Mouse (Mus musculus): ENCODE results near the gene Il12a. TPM values are rescaled to one million over a fixed set of nuclear protein-coding genes. Genes with fewer than 3 reads are reported as not detected.
A peak's percentile ranks its signal among the peaks of the same experiment; 100 is the strongest.
"Not testable (repeated sequence)": the region's sequence is repeated elsewhere in the genome, so short reads cannot be mapped to it uniquely, and the experiment has no call there.

Gene Il12a
- polyA plus RNA-seq, 1 experiment, result 7.3 TPM

DNA sequence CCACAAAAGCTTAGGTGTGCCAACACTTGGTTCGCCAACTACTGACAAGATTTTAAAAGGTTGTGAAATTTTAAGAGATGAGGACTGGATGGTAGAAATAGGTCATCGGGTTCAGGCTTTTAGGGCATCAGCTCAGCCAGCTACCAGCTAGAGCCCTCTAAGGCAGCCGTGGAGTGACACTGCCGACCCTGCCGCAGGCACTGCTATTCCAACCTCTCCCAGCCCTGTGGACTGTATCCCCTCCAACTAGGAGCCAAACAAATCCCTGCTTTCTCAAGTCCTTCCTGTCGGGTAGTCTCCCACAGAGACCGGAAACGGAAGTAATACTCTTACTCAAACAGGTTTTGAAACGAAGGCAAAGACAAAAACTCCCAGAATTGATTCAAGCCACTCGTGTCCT lies 15.9 kb downstream of the Il12a start:
- H3K36me3 ChIP-seq (ENCODE audit: control insufficient read depth, insufficient read depth, low read length), result no peaks in the 10 kb centered on the region
- 69% methylated on average over 10 of the region's 10 CpGs for WGBS
- no peak overlapping the region for H3K4me3 ChIP-seq (ENCODE audit: extremely low read depth, insufficient read depth, insufficient read length)
- no peaks in the 10 kb centered on the region for H3K27me3 ChIP-seq (ENCODE audit: control insufficient read depth, insufficient read depth, low read length)
- no peak overlapping the region for H3K27ac ChIP-seq (ENCODE audit: insufficient read depth, low read length)
- H3K4me1 ChIP-seq (ENCODE audit: control insufficient read depth, insufficient read depth, insufficient read length), result peaks cover 16% of the 10 kb centered on the region
- no peak for TF ChIP-seq CTCF (IDR thresholded peaks at IDR 0.05; ENCODE audit: extremely low read depth, insufficient read depth, insufficient read length, insufficient replicate concordance)
- no peak for TF ChIP-seq POLR2A (IDR thresholded peaks at IDR 0.05; ENCODE audit: low read depth, low read length)
- DNase-seq (ENCODE audit: low read depth in 1 of 2, low spot score in 2 of 2), result no peak

DNA sequence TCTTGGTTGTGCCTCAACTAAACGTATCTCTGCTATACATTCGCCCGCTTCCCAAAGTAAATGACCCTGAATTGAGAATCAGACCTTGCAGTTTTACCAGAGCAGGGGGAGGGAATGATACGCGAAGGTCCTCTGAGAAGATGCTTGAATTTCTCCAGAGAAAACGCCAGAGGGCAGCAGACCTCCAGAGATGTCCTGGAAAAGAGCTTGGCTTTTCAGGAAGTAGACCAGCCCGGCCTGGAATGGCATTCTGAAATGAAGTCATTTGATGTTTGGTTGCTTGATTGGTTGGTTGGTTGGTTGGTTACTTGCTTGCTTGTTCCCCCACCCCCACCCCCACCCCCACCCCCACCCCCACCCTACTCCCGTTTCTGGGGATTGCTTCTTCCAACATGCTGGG lies 17.8 kb downstream of the Il12a start:
- H3K36me3 ChIP-seq (ENCODE audit: control insufficient read depth, insufficient read depth, low read length), result no peaks in the 10 kb centered on the region
- peaks cover 16% of the 10 kb centered on the region for H3K4me1 ChIP-seq (ENCODE audit: control insufficient read depth, insufficient read depth, insufficient read length)
- 64% methylated on average over 8 of the region's 8 CpGs for WGBS
- no peak for DNase-seq (ENCODE audit: low read depth in 1 of 2, low spot score in 2 of 2)
- no peaks in the 10 kb centered on the region for H3K27me3 ChIP-seq (ENCODE audit: control insufficient read depth, insufficient read depth, low read length)
- TF ChIP-seq CTCF (IDR thresholded peaks at IDR 0.05; ENCODE audit: extremely low read depth, insufficient read depth, insufficient read length, insufficient replicate concordance) (peak; percentile 24; the same call in 1 of the 2 replicates), POLR2A (IDR thresholded peaks at IDR 0.05; ENCODE audit: low read depth, low read length) (no peak)
- no peak overlapping the region for H3K4me3 ChIP-seq (ENCODE audit: extremely low read depth, insufficient read depth, insufficient read length)
- H3K27ac ChIP-seq (ENCODE audit: insufficient read depth, low read length), result no peak overlapping the region

DNA sequence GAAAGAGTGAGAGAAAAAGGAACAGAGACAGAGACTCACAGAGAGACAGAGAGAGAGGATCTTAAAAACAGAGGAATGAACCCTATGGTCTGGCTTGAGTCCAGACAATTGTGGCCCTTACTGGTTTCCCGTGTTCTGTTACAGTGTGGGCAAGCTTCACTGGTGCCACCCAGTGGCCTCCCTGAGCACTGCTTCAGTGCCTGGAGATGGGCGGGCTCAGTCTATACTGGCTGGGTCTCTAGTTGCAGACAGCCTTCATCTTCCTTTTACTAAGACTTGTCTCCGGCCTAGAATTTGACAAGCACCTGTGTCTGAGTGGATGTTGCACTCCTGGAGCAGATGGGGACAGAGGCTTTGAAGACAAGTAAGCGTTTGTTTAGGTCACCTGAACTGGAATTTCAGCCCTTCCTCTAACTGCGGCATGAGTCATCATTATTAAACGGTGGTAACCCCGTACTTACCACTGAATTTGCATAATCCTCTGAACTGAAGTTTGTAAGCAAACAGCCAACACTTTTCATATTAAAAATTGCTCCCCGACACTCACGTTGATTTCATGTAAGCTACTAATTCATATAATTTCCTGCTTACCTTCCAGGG lies 18.9 kb downstream of the Il12a start:
- Histone ChIP-seq H3K27me3 (ENCODE audit: control insufficient read depth, insufficient read depth, low read length) (no peaks in the 10 kb centered on the region), H3K4me1 (ENCODE audit: control insufficient read depth, insufficient read depth, insufficient read length) (peaks cover 16% of the 10 kb centered on the region), H3K4me3 (ENCODE audit: extremely low read depth, insufficient read depth, insufficient read length) (no peak overlapping the region), H3K36me3 (ENCODE audit: control insufficient read depth, insufficient read depth, low read length) (no peaks in the 10 kb centered on the region), H3K27ac (ENCODE audit: insufficient read depth, low read length) (no peak overlapping the region)
- DNase-seq (ENCODE audit: low read depth in 1 of 2, low spot score in 2 of 2), result peak; percentile 51 to 78
- 15% methylated on average over 9 of the region's 9 CpGs for WGBS
- TF ChIP-seq POLR2A (IDR thresholded peaks at IDR 0.05; ENCODE audit: low read depth, low read length), result no peak
- TF ChIP-seq CTCF (IDR thresholded peaks at IDR 0.05; ENCODE audit: extremely low read depth, insufficient read depth, insufficient read length, insufficient replicate concordance), result peak; percentile 91

DNA sequence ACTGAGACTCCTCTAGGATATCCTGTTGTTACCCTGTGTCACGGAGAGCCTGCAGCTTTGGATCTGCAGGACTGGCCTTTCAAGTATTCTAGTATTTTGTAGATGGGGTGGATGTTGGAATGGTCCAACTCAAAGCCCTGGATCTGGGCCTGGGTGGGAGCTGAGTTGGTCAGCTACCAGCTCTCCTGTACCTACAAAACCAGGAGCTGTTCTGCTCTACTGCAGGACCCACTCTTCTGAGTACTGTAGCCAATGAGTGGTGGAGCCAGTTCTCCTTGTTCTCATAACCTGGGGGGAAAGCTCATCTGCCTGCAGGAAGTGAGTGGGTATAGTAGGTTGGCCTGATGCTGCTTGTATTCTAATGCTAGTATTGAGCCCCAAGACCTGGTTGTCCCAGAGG lies 20.0 kb downstream of the Il12a start:
- Histone ChIP-seq H3K4me3 (ENCODE audit: extremely low read depth, insufficient read depth, insufficient read length) (no peak overlapping the region), H3K36me3 (ENCODE audit: control insufficient read depth, insufficient read depth, low read length) (no peaks in the 10 kb centered on the region), H3K27me3 (ENCODE audit: control insufficient read depth, insufficient read depth, low read length) (no peaks in the 10 kb centered on the region), H3K4me1 (ENCODE audit: control insufficient read depth, insufficient read depth, insufficient read length) (peaks cover 10% of the 10 kb centered on the region), H3K27ac (ENCODE audit: insufficient read depth, low read length) (no peak overlapping the region)
- 88% methylated on average over 1 of the region's 1 CpGs for WGBS
- TF ChIP-seq CTCF (IDR thresholded peaks at IDR 0.05; ENCODE audit: extremely low read depth, insufficient read depth, insufficient read length, insufficient replicate concordance), result no peak
- no peak for TF ChIP-seq POLR2A (IDR thresholded peaks at IDR 0.05; ENCODE audit: low read depth, low read length)
- no peak for DNase-seq (ENCODE audit: low read depth in 1 of 2, low spot score in 2 of 2)

DNA sequence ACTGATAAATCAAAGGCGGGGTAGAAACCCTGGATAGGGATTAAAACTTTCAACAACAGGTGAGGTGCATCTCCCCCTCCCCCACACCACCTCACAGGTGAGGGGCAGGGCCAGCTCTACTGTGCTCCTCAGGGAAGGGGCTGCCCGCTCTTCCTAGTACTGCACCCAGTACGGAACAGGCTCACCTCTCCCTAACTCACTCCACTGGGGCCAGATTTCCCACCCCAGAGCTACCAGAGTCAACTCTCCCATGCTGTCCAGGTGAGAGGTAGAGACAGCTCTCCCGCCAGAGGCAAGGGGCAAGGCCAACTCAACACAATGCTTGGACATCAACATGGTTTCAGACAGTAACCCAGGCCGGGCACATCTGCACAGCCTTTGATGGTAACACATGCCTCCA lies 21.1 kb downstream of the Il12a start:
- Histone ChIP-seq H3K36me3 (ENCODE audit: control insufficient read depth, insufficient read depth, low read length) (no peaks in the 10 kb centered on the region), H3K27me3 (ENCODE audit: control insufficient read depth, insufficient read depth, low read length) (no peaks in the 10 kb centered on the region), H3K4me1 (ENCODE audit: control insufficient read depth, insufficient read depth, insufficient read length) (peaks cover 2% of the 10 kb centered on the region; the same call in 1 of the 2 replicates), H3K4me3 (ENCODE audit: extremely low read depth, insufficient read depth, insufficient read length) (no peak overlapping the region), H3K27ac (ENCODE audit: insufficient read depth, low read length) (no peak overlapping the region)
- no peak for TF ChIP-seq POLR2A (IDR thresholded peaks at IDR 0.05; ENCODE audit: low read depth, low read length)
- no peak for TF ChIP-seq CTCF (IDR thresholded peaks at IDR 0.05; ENCODE audit: extremely low read depth, insufficient read depth, insufficient read length, insufficient replicate concordance)
- DNase-seq (ENCODE audit: low read depth in 1 of 2, low spot score in 2 of 2), result no peak
- 93% methylated on average over 5 of the region's 5 CpGs for WGBS

DNA sequence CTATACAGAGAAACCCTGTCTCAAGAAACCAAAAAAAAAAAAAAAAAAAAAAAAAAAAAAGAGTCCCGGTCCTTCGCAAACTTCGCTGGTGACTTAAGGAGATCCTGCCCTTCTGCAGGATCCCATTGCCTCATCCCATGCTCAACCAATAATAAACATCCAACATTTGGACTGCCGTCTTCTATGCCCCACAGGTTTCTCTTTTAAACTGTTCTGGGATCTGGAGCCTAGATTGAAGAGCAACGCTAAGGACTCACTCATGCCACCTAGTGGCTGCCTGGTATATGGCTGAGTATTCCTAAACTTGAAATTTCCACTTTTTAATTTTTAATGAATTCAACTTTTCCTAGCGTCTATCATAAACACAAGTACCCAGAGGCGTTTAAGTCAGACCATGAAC lies 23.1 kb downstream of the Il12a start:
- DNase-seq (ENCODE audit: low read depth in 1 of 2, low spot score in 2 of 2), result peak in 1 of 2 experiments; percentile 54

DNA sequence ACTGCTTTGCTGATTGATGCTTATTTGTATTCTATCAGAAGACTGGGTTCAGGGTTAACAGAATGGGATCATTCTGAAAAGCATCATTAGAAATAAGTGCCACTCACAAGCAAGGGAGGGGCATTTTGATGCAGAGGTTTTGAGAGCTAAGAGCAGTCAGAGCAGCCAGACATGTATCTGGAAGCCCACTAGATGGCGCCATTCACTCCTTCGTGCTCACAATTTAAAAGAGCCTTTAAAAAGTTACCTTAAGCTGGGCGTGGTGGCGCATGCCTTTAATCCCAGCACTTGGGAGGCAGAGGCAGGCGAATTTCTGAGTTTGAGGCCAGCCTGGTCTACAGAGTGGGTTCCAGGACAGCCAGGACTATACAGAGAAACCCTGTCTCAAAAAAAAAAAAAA lies 26.9 kb downstream of the Il12a start:
- not testable (repeated sequence) for H3K4me3 ChIP-seq (ENCODE audit: extremely low read depth, insufficient read depth, insufficient read length); H3K27me3 ChIP-seq (ENCODE audit: control insufficient read depth, insufficient read depth, low read length); H3K27ac ChIP-seq (ENCODE audit: insufficient read depth, low read length); H3K4me1 ChIP-seq (ENCODE audit: control insufficient read depth, insufficient read depth, insufficient read length); H3K36me3 ChIP-seq (ENCODE audit: control insufficient read depth, insufficient read depth, low read length)
- WGBS, result 20% methylated on average over 5 of the region's 5 CpGs
- DNase-seq (ENCODE audit: low read depth in 1 of 2, low spot score in 2 of 2), result peak; percentile 56 to 58
- TF ChIP-seq CTCF (IDR thresholded peaks at IDR 0.05; ENCODE audit: extremely low read depth, insufficient read depth, insufficient read length, insufficient replicate concordance), result peak; percentile 50; the same call in 1 of the 2 replicates

More for the DNA sequence above, 23.1 kb downstream of the Il12a start:
- WGBS, result 6% methylated on average over 7 of the region's 7 CpGs
- TF ChIP-seq CTCF (IDR thresholded peaks at IDR 0.05; ENCODE audit: extremely low read depth, insufficient read depth, insufficient read length, insufficient replicate concordance), result peak; percentile 28; the same call in 1 of the 2 replicates
- TF ChIP-seq POLR2A (IDR thresholded peaks at IDR 0.05; ENCODE audit: low read depth, low read length), result no peak
- Histone ChIP-seq H3K36me3 (ENCODE audit: control insufficient read depth, insufficient read depth, low read length) (no peaks in the 10 kb centered on the region), H3K4me1 (ENCODE audit: control insufficient read depth, insufficient read depth, insufficient read length) (peaks cover 2% of the 10 kb centered on the region; the same call in 1 of the 2 replicates), H3K27ac (ENCODE audit: insufficient read depth, low read length) (no peak overlapping the region), H3K4me3 (ENCODE audit: extremely low read depth, insufficient read depth, insufficient read length) (no peak overlapping the region; the same call in 1 of the 2 replicates), H3K27me3 (ENCODE audit: control insufficient read depth, insufficient read depth, low read length) (no peaks in the 10 kb centered on the region)

Data from spleen, adult 2 months (tissue).